Mouse (Mus musculus) liver, embryonic 14.5 days (tissue): ENCODE measurements around the gene Tlk1.

Experiments used
- CTCF ChIP-seq: IDR thresholded peaks from 2 replicates; pipeline ENCODE4 v1.5.1; 2016; ENCODE audit warnings: antibody characterized with exemption, low read depth, control low read depth
- EP300 ChIP-seq: IDR thresholded peaks from 2 replicates; pipeline ENCODE4 v1.6.1; 2016; ENCODE audit warnings: antibody characterized with exemption, low read depth

DNA sequence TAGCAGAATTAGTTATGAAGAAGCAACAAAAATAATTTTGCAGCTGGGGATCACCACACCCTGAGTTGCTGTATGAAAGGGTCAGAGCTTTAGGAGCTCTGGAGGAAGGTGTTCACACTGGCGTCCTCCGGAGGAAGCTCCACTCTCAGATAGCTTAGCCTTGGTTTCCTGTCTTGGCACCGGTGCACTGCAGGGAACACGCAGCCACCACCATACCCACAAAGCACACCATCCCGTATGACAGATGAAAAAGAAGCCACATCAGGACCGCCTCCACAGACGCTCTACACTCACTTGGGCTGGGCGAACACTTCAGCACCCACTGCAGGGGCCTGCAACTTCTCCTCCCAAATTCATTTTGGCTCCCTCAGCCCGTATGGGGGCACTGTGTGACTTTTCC is 124.0 kb downstream of the Tlk1 start:
- no peak for TF ChIP-seq CTCF
- no peak for TF ChIP-seq EP300
